Mouse (Mus musculus): ENCODE results near the gene Calhm4. TPM values are rescaled to one million over a fixed set of nuclear protein-coding genes. Genes with fewer than 3 reads are reported as not detected.

Gene Calhm4
- not detected for total RNA-seq (2021)
- long read RNA-seq, experiment 1, partial matches to known transcripts = 0 of 4 reads
- long read RNA-seq, experiment 1, other reads (novel, unspliced or antisense) = 0 of 4 reads
- long read RNA-seq, experiment 2 = 0 reads

DNA sequence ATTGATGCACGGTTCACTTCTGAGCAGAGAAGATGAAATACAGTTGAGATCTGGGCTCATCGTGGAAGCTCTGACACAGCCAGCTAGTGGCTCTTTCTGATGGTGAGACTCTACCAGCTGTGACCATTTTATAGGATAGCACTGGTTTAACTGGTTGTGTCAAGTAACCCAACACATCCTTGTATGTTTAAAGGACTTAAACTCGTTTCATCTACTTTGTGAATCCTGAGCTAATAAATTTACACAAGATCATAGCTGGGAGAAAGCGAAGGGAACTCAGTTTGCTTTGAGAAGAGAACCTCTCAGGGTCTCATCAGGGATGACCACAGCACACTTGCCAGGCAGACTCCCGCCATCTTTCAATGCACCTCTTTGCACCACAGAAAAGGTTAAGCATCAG is at the start of gene Calhm4:
Gene Calhm4 (minus strand): TSS at position 101 of the 400 bp plus-strand sequence.
- DNase-seq (ENCODE audit: low spot score in 2 of 2) = no peak

DNA sequence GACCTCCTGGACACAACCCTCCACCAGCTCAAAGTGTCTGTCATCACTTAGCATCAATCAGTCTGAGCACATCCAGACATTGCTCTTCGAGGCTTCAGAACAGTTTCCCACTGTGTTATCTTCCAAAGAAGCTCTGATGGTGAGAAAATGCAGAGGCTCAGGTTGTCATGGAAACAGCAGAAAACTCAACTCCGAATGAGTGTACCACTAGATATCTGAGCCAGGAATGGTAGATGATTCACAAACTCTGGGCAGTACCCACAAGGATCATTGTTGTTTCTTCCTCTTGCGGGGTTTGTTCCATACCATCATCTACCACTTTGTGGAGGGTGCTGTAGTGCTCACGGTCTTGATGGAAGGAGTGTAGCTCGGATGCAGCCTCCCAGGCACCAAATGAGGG is 47.8 kb upstream of the Calhm4 start:
- DNase-seq (ENCODE audit: low spot score in 2 of 2) = no peak

DNA sequence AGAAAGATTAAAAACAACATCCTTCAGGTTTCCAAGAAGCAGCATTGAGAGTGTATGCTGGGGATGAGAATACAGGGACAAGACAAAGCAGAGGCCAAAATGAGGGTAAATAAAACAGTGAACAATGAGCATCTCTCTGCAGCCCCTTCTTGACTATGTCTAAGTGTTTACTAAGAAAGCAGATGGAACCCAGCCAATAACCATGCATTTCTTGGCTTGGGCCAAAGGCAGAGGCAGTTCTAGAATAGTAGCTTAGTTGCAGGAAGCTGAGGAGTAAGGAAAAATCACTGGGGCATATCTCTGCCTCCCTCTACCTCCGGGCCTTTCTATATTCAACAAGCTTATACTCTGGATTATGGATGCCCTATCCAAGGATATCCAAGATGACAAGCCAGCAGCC is 46.4 kb upstream of the Calhm4 start:
- no peak for DNase-seq (ENCODE audit: low spot score in 2 of 2)

DNA sequence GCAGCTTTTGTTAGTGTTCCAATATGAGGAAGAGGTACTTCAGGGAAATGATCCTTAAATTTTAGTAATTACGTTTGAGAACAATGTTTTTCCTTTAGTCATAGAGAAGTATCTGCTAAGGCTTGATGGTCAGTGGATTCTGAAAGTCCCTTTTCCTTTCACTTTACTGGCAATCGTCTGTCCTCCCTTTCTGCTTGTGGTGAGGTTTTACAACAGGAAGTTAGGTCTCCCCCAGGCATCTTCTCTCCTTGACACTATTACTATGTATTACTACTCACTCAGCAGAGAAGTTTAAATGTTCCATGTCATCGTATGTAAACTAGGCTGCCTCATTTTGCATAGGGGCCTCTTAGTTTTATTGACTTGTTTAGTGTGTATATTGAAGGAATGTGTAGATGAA is 45.4 kb upstream of the Calhm4 start:
- DNase-seq (ENCODE audit: low spot score in 2 of 2) = no peak

DNA sequence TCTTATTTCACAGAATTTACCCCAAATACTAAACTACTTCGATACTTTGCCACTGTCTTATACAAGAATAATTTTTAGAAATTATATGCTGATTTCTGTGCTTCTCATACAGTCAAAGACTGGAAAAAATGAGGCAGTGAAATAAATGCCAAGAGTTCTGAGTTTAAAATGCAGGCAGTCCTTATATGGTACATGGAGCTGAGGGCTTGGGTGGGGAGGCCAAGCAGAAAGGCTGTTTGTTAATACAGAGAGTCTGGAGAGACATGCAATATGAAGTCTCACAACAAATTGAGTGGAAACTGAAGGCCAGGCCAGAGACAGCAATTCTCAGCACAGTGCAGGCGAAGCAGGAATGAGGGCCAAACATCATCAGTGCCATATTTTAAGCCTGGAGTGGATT is 44.4 kb upstream of the Calhm4 start:
- no peak for DNase-seq (ENCODE audit: low spot score in 2 of 2)

DNA sequence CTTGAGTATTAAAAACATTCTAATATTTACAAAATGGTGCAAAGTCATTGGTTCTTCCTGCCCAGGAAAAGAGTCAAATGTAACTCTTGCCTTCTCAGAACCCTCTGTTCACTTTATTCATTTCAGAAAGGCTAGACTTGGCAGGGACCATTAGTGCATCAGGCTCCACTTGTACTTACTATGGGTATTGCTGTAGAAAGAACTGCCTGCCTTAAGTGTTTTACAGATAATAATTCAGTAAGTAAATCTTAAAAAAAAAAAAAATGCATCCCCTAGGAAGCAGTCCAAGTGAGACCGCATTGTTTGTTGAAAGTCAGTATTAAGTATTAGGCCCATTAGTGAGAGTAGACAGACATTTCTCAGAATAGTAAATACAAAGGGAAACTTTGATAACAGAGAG is 42.4 kb upstream of the Calhm4 start:
- DNase-seq (ENCODE audit: low spot score in 2 of 2) = no peak

DNA sequence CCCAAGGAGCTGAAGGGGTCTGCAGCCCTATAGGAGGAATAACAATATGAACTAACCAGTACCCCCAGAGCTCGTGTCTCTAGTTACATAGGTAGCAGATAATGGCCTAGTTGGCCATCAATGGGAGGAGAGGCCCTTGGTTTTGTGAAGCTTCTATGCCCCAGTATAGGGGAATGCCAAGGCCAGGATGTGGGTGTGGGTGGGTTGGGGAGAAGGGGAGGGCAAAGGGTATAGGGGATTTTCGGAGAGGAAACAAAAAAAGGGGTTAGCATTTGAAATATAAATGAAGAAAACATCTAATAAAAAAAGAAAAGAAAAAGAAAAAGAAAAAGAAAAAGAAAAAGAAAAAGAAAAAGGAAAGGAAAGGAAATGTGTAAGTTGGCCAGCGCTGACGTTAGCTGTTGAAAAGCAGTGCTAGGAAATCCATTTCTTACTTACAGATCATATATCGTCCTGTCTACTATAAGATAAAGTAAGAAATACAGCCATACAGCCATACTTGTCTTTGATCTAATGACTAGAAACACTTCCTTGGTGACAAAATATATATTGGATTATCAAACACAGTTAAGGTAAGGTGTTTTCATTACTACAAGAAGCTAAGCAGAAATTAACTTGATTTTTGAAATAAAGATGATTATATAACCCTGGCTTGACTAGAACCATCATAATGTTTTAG is 30.6 kb upstream of the Calhm4 start:
- DNase-seq (ENCODE audit: low spot score in 2 of 2) = no peak

DNA sequence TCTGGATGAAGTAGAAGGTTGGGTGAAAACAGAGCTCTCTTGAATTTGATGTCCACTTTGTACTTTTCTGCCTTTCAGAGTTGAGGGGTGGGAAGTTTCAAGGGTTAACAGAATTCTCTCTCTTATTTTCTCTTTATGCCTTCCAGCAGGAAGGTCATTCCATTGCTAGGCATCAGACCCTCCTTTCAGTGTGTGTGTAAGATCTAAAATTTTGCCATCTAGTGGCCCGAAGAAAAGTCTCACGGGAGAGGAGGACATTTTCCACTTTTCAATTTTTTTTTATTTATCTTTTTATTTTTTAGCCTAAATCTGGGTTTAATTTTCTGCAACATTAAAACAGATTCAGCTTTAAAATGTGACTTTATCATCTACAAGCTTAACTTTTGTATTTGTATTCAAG is 27.5 kb upstream of the Calhm4 start:
- DNase-seq (ENCODE audit: low spot score in 2 of 2) = no peak

DNA sequence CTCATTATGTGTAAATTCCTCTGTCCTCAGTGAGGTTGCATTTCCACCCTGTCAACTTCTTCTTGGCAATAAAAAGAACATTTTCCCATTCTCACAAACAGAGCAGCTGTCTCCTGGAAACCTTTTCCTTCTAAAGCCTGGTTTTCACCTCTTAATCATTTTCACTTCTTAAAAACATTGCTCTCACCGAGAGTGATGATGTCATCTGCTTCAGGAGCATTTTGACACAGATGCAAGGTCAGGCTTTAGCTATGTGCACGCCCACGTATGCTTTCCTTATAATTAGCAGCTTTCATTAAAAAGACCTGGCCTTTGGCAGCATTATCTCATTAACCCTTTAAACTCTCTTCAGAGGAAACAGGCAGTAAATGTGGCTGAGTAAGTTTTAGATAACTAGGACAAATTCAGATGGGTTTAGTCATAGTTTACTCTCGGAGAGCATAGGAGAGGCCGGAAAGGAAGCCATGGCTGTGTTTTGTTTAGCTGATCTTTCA is 26.9 kb upstream of the Calhm4 start:
- DNase-seq (ENCODE audit: low spot score in 2 of 2) = no peak

DNA sequence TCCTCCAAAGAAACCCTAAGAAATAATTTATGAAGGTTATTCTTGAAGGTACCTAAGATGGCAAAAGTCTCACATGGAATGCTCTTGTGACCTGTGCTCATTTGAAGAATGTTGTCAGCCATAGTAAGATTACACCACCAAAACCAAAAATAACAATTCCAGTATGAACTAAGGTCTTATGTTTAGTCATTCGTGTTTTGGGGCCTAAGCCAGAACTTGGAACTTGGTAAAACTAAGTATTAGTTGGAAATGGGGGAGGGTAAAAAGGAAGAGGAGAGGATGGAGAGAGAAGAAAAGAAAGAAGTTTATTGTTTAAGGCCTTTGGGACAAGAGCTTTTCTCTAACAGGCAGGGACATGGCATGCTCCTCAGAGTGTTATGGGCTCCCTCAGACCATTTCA is 25.5 kb upstream of the Calhm4 start:
- DNase-seq (ENCODE audit: low spot score in 2 of 2) = no peak

DNA sequence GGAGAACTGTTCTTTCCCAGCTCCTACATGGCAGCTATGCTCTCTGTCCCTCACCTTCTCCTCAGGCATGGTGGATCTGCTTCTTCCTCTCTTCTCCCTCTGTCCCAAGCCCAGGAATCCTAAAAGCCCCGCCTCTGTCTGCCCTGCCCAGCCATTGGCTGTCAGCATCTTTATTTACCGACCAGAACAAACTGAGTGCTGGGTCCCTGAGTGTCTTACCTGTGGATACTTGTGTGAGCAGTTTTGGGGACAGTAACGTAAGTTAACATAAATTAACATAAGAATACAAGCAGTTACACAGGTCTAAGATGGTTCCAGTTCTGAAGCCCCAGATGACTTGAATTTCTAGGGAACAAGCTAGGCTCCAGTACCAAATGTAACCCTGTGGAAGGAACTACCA is 22.5 kb upstream of the Calhm4 start:
- DNase-seq (ENCODE audit: low spot score in 2 of 2) = no peak

DNA sequence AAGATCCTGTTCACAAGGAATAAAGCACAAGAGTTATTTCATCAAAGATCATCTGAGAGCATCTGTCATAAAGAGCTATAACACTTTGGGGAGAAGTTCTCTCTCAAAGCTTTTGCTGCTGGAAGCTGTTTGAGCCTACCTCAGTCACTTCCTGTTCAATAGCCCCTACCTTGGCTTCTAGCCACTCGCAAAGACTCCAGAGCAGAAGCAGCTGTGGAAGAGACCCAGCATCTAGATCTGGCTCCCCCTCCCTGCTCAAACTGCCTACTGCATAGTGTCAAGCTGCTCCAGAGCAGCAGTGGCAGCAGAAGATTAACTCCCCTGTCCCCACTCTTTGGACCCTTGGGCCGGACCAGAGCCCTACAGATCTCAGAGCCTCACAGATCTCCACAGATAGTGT is 9.9 kb upstream of the Calhm4 start:
- no peak for DNase-seq (ENCODE audit: low spot score in 2 of 2)

DNA sequence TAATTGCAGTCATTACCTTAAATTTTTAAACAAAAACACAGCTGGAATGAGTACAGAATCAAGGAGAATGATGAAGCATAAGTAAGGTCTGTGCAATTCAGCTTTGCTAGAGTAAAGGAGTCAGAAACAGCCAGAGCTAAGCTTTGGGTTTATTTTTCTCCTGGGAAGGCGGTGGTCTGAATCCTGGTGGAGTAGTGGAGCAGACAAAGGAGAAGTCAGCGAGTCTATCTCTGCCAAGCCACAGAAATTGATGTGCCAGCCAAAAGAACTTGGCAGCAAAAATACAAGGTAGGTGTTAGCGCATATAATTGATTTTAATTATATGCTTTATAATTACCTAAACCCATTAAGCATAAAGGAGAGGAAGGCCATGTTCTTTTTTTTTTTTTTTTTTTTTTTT is 6.7 kb downstream of the Calhm4 start, which contains the start of gene Trappc3l:
Gene Trappc3l (plus strand): TSS at position 197 of the 400 bp plus-strand sequence.
- no peak for DNase-seq (ENCODE audit: low spot score in 2 of 2)

DNA sequence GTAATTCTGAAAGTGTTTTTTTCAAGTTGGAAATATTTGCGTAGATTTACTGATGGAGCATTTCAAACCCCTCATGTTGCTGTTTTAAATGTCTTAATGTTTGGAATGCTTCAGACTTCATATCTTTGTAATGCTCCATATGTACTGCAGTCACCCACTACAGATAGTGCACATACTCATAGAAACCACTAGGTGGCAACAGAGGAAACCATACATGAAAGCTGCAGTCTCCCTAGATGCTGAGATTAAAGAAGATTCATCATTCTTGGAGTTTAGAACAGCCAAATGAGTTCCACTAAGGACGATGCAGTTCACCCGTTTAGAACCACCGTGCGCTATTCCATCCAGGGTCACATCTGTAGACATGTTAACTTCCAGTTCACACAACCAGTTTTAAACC is 7.5 kb downstream of the Calhm4 start:
- no peak for DNase-seq (ENCODE audit: low spot score in 2 of 2)

DNA sequence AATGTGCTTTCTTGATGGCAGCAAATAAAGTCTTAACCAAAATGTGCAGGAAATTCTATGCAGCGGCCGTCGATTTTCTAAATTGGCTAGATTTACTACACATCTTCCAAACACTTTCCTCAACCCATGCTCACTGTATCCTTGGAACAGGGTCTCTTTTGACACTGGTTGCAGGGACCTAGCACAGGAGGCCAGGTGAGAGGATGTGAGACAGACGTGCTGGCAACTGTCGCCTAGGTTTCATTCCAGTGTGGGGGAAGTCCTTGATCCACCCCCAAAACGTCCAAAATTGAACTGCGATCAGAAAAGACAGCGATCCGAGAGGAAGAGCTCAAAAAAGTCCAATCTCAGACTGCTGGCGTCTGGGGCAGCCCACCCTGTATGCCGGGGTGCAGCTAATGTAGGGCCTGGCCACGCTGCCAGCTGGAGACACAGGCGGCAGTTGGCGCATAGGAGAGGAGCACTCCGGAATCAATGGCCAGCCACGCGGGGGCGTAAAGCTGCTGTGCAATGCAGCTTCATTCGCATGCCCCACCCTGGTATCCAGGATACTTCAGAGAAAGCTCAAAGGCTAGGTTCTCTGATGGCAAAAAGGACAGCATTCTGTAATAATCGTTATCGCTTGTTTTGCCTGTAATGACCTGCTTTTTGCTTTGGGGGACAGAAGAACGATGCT is 10.3 kb downstream of the Calhm4 start:
- peak; percentile 63 to 80 for DNase-seq (ENCODE audit: low spot score in 2 of 2)

DNA sequence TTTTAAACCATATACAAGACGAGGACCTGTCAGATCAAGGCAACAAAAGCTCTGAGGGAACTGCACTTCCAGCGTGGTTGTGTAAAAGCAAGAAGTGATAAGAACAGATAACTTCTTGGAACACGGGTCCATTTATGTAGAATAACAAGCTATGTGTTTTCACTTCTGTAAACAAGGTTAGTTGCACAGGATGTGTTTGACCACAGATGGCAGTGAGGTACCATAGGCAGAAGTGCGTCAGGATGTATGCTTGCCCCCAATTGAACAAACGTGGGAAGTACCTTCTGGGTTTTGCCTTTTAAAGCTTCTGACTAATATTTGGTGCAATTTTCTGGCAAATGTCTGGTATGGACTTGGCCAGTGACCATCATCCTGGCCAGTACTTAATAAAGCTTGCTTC is 13.8 kb downstream of the Calhm4 start:
- DNase-seq (ENCODE audit: low spot score in 2 of 2) = no peak

DNA sequence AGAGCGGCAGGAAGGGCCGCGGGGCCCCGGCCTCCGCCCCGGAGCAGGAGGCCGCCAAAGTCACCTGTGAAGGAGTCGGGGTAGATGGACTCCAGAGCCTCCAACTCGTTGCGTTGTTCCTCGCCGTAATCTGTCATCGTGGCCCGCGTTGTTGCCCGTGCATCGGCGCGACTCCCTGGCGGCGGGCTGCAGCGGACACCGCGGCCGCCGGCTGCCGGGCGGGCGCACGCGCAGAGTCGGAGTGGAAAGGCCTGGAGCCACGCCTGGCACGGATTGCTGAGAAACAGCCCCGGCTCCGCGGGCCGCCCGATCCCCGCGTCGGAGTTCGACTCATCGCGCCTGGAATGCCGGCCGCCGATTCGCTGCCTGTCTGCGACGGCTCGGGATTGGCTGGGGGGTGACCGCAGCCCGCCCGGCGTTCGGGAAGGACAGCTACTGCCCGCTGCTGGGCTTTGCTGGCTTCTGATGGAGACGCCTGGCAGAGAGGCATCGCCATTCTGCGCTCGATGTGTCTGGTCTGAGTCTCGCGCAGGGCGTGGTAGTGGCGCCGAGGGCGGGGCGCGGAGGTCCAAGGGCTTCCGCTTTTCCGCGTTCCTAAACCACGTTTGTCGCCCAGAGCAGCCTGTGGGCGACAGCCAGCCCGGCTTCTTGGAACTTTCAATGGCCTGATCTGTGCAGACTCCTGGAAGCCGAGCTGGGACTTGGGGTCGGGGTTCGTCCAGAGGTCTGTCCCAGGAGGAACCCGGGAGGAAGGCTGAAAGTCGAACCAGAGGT is 24.6 kb downstream of the Calhm4 start, which contains the start of gene Rwdd1:
Gene Rwdd1 (minus strand): TSS at position 323 of the 774 bp plus-strand sequence.
- DNase-seq (ENCODE audit: low spot score in 2 of 2) = peak; percentile 94 to 97

DNA sequence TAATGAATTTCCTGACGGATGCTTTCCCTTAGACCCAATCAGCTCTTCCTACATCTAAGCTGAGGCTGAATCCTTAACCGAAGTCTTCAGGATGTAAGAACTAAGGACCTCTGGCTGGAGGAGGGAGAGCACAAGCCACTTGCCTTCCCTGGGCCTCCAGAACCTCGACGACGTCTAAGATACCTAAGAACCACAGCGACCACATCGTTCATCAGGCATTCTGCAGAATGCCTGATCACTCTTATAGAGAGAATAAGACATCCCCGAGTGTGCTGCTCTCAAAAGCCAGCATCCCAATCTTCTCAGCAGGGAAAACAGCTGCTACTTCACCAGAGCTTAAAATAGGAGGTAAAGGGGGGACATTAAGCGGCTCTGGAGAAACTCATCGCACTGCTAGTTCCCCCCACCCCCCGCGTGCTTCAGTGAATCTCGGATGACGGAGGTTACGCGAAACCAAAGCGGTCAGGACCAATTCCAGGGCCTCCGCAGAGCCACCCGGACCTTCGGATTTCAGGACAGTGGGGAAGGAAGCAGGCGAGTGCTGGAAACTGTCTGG is 25.3 kb downstream of the Calhm4 start:
- no peak for DNase-seq (ENCODE audit: low spot score in 2 of 2)

DNA sequence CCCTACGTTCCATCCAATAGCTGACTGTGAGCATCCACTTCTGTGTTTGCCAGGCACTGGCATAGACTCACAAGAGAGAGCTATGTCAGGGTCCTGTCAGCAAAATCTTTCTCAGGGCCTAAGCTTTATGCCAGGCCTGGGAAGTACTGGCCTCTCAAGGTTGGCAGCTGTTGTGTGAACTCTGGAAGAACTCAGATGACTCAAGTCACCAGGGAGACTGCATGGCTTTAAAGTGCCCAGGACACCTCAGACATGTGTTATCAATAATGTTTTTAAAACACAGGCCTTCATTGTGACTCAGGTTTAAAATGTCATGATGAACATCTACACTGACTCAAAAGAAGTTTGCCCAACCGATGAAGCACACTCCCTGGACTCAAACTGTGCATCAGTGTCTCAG is 30.9 kb downstream of the Calhm4 start:
- no peak for DNase-seq (ENCODE audit: low spot score in 2 of 2)

DNA sequence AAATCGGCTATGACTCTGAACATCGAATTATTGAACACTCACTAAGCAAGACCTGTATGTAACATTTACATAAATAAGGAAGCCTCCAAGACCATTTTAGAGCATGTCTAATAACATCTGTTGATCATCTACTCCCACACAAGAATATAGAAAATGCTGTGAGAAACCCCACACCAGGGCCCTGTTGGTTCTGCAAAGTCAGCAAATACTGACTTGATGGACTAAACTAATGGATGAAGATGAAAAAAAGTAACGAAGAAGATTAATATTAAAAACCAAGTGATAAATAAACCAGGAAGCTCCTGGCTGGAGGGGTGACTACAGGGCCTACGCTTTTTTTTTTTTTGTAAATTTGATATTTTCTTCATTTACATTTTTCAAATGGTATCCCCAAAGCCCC is 31.5 kb downstream of the Calhm4 start:
- DNase-seq (ENCODE audit: low spot score in 2 of 2) = no peak

DNA sequence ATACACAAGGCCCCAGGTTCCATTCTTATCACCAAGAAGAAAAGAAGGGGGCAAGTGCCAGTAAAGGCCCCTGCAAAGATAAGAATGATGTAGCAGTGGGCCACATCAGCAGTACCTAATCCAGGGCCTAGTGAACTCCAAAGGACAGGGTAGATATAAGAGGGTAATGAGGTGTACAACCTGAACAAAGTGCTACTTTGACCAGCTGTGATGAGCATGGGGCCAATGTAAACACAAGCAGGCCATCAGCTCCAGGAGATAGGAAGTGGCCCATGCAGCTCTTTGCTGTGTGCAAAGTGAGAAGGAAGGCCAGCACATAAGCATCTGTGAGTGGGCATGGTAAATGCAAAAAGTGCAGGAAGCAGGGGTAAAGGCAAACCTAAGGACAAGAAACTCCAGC is 45.7 kb downstream of the Calhm4 start:
- no peak for DNase-seq (ENCODE audit: low spot score in 2 of 2)
